Mouse (Mus musculus) lung, postnatal 0 days (tissue): Measurements from ENCODE around the gene Mroh2a.

Source experiments
- CTCF ChIP-seq: IDR thresholded peaks from 2 replicates; pipeline ENCODE4 v1.5.1; 2016; ENCODE audit warnings: antibody characterized with exemption, mild to moderate bottlenecking
- EP300 ChIP-seq: IDR thresholded peaks from 2 replicates; pipeline ENCODE4 v1.6.1; 2016; ENCODE audit warnings: antibody characterized with exemption, mild to moderate bottlenecking, control low read depth

- TF ChIP-seq CTCF, result no peak
- TF ChIP-seq EP300, result no peak
These were observed 60.3 kb downstream of the Mroh2a start for GRCm38 (mm10) chr1:88286887-88287696.
